Mouse (Mus musculus): Measurements from ENCODE around the gene Scml4.

GRCm38 (mm10) chr10:42894263-42894662, 34.1 kb downstream of the Scml4 start:
- TF ChIP-seq CHD2 (IDR thresholded peaks at IDR 0.05; ENCODE audit: low read depth, low read length) (no peak), HCFC1 (IDR thresholded peaks at IDR 0.05; ENCODE audit: borderline replicate concordance, insufficient read depth, low read length) (no peak), ZC3H11A (IDR thresholded peaks at IDR 0.05; ENCODE audit: borderline replicate concordance, low read depth, low read length) (no peak), ZNF384 (IDR thresholded peaks at IDR 0.05; ENCODE audit: low read depth, low read length) (no peak), MAFK (IDR thresholded peaks at IDR 0.05; ENCODE audit: insufficient read depth, low read depth, low read length) (no peak)
